Mouse (Mus musculus) layer of hippocampus, adult 8-10 months (tissue): ENCODE data around the gene Marcksl1. TPM values are rescaled to one million over a fixed set of nuclear protein-coding genes. Genes with fewer than 3 reads are reported as not detected.
A peak's percentile ranks its signal among the peaks of the same experiment; 100 is the strongest.

ENCODE experiments used
- DNase-seq, 2 experiments: peaks; one replicate each; pipeline ENCODE4 v3.0.0; 2022; ENCODE audit warnings: low spot score in 2 of 2
- total RNA-seq, 4 experiments: library from RNA; stranded (reverse); gene quantifications; 2 replicates each; pipeline ENCODE4 v1.2.4; 2022

Gene Marcksl1
- total RNA-seq: 10 to 100 TPM; 55.9 to 79.7 (median 68.7) TPM

GRCm38 (mm10) chr4:129513086-129513767 lies at the start of gene Marcksl1:
Marcksl1 (plus strand) TSS chr4:129513581.
- DNase-seq: peak in 1 of 2 experiments; percentile 74

GRCm38 (mm10) chr4:129464286-129464815 lies 49.0 kb upstream of the Marcksl1 start:
- DNase-seq: no peak

- DNase-seq: no peak
Measured at GRCm38 (mm10) chr4:129476047-129476446, 37.3 kb upstream of the Marcksl1 start.

- no peak for DNase-seq
Measured at GRCm38 (mm10) chr4:129479863-129480262, 33.5 kb upstream of the Marcksl1 start.

- peak in 1 of 2 experiments; percentile 44 for DNase-seq
Measured at GRCm38 (mm10) chr4:129481090-129481489, 32.3 kb upstream of the Marcksl1 start.

GRCm38 (mm10) chr4:129490972-129491880 lies 22.2 kb upstream of the Marcksl1 start, which contains the start of the genes Tssk3 and Fam229a:
Tssk3 (minus strand) TSS chr4:129491022.
Fam229a (plus strand) TSS chr4:129491190.
- DNase-seq: no peak

GRCm38 (mm10) chr4:129494681-129495080 lies 18.7 kb upstream of the Marcksl1 start:
- no peak for DNase-seq

GRCm38 (mm10) chr4:129495672-129496562 lies 17.5 kb upstream of the Marcksl1 start:
- DNase-seq: peak; percentile 54 to 77

GRCm38 (mm10) chr4:129496631-129497030 lies 16.8 kb upstream of the Marcksl1 start:
- DNase-seq: no peak

GRCm38 (mm10) chr4:129498941-129499340 lies 14.4 kb upstream of the Marcksl1 start:
- DNase-seq: no peak

GRCm38 (mm10) chr4:129500017-129500416 lies 13.4 kb upstream of the Marcksl1 start:
- no peak for DNase-seq

- peak in 1 of 2 experiments; percentile 57 for DNase-seq
Measured at GRCm38 (mm10) chr4:129500607-129501566, 12.5 kb upstream of the Marcksl1 start.

- DNase-seq: no peak
Measured at GRCm38 (mm10) chr4:129502327-129502888, 11.0 kb upstream of the Marcksl1 start.

- DNase-seq: no peak
Measured at GRCm38 (mm10) chr4:129502901-129503444, 10.4 kb upstream of the Marcksl1 start.

GRCm38 (mm10) chr4:129505511-129505910 lies 7.9 kb upstream of the Marcksl1 start:
- DNase-seq: no peak

- no peak for DNase-seq
Measured at GRCm38 (mm10) chr4:129507434-129508236, 5.7 kb upstream of the Marcksl1 start.

- no peak for DNase-seq
Measured at GRCm38 (mm10) chr4:129508237-129508515, 5.2 kb upstream of the Marcksl1 start.

- DNase-seq: no peak
Measured at GRCm38 (mm10) chr4:129508834-129509600, 4.4 kb upstream of the Marcksl1 start.
